Mouse (Mus musculus): ENCODE results near the gene Pdcl2.

The Pdcl2 gene

GRCm38 (mm10) chr5:76303379-76303744, 27.6 kb downstream of the Pdcl2 start:
- DNase-seq, result no peak

DNA sequence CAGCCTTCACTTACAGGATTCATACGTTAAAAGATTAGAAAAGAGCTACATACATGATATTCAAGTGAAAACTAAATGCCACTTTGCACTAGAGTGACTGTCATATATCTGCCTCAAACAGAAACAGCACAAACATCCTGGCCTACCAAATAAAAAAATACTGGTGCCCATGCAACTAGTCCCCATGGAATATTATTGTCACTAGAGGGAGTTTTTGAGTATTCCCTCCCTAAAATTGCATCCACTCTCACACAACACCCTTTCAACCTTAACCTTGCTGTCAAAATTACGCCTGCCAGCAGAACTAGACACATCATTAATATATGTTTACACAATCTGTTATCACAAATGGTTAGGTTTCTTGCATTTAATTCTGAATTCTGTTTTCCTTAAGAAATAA, 28.9 kb downstream of the Pdcl2 start:
- no peak for DNase-seq

- no peak for DNase-seq
Observed at GRCm38 (mm10) chr5:76289234-76289691, 41.7 kb downstream of the Pdcl2 start.

DNA sequence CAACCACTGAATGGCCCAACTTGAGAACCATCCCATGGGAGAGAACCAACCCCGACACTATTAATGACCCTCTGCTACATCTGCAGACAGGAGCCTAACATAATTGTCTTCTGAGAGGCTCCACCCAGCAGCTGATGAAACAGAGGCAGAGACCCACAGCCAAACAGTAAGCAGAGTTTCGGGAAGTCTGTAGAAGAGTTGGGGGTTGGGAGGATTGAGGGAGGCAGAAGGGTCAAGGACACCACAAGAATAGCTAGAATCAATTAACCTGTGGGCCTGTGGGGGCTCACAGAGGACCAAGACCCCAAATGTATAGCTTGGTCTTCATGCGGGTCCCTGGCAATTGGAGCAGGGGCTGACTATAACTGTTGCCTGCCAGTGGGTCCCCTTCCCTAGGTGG, 42.7 kb downstream of the Pdcl2 start:
- DNase-seq, result no peak

- no peak for DNase-seq
Observed at GRCm38 (mm10) chr5:76287062-76287461, 43.9 kb downstream of the Pdcl2 start.

DNA sequence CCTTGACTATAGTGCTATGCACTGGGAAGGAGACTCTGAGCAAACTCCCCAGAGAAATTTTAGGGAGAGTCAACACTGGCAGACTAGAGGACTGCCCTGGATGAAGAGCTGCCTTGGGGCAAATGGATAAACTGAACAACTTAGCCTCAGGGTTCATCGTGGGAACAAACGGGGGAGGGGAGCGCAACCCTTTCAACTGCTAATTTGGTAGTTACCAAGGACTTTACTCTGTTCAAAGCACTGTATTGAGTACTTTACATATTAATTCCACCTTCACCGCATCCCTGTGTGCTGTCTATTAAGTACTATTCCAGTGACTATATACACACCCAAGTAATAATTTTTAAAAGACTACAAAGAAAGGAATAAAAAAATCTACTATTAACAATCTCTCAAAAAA, 45.3 kb downstream of the Pdcl2 start:
- DNase-seq, result no peak

DNA sequence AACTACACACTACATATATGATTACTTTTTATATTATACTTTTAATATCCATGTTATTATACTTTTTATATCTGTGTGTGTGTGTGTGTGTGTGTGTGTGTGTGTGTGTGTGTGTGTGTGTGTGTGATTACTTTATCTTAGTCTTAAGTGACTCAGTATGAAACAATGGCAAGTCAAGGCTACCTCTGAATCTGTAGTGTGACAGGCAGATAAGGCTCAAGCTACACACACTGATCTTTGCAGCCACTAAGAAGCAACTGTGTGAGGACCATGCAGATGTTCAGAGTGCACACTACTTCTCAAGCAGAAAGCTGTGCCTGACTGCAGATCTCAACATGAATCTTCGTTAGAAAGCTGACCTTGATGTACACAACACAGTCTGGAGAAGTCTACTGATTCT, 47.1 kb downstream of the Pdcl2 start:
- no peak for DNase-seq

- DNase-seq, result no peak
Observed at GRCm38 (mm10) chr5:76274977-76275376, 56.0 kb downstream of the Pdcl2 start.

All from lung, postnatal 36 days (tissue).